Mouse (Mus musculus) lung, embryonic 14.5 days (tissue): ENCODE results near the gene Rab31. TPM values are rescaled to one million over a fixed set of nuclear protein-coding genes. Genes with fewer than 3 reads are reported as not detected.

Experiments used
- ATAC-seq: fragments of 200-750 bp; cut with Nextera tagmentation; 2 replicates; pipeline ENCODE4 v1.8.0; 2017; ENCODE audit warnings: mild to moderate bottlenecking, moderate TSS enrichment, moderate library complexity; ENCODE audit not compliant: insufficient read depth
- DNase-seq: peaks from one replicate; pipeline ENCODE4 v3.0.0-alpha.2; 2015
- H3K27ac ChIP-seq: fragments of 300-500 bp; sonication (generic); 2 replicates; pipeline ENCODE4 v1.5.1; 2014; ENCODE audit warnings: low read depth, mild to moderate bottlenecking, moderate library complexity
- H3K27me3 ChIP-seq: fragments of 300-500 bp; sonication (generic); 2 replicates; pipeline ENCODE4 v1.6.1; 2014; ENCODE audit warnings: low read length, control low read depth; ENCODE audit not compliant: insufficient read depth
- H3K36me3 ChIP-seq: fragments of 300-500 bp; sonication (generic); 2 replicates; pipeline ENCODE4 v1.6.1; 2014; ENCODE audit warnings: control low read depth; ENCODE audit not compliant: insufficient read depth
- H3K4me1 ChIP-seq: fragments of 300-500 bp; sonication (generic); 2 replicates; pipeline ENCODE4 v1.6.1; 2014; ENCODE audit warnings: antibody characterized with exemption, control low read depth; ENCODE audit not compliant: insufficient read depth
- H3K4me2 ChIP-seq: fragments of 300-500 bp; sonication (generic); 2 replicates; pipeline ENCODE4 v1.6.1; 2014; ENCODE audit warnings: mild to moderate bottlenecking
- H3K4me3 ChIP-seq: fragments of 300-500 bp; sonication (generic); 2 replicates; pipeline ENCODE4 v1.5.1; 2014; ENCODE audit warnings: low read depth, low read length
- H3K9ac ChIP-seq: fragments of 300-500 bp; sonication (generic); 2 replicates; pipeline ENCODE4 v1.6.1; 2014
- H3K9me3 ChIP-seq: fragments of 300-500 bp; sonication (generic); 2 replicates; pipeline ENCODE4 v1.6.1; 2016; ENCODE audit warnings: low read depth, low read length, control low read depth
- CTCF ChIP-seq: IDR thresholded peaks from 2 replicates; pipeline ENCODE4 v1.5.1; 2016; ENCODE audit warnings: antibody characterized with exemption, low read depth
- WGBS: fragments of 180-500 bp; shearing (Covaris S2); extraction: QIAGEN DNeasy Blood & Tissue Kit; methylation state at CpG from one replicate; pipeline ENCODE4 v1.1.7; 2014; 5-methylcytosine and 5-hydroxymethylcytosine counted together
- polyA plus RNA-seq: library from polyadenylated mRNA; unstranded; fragments of >200 nt; fragmentation: Nextera tagmentation; extraction: Ambion mirVana; gene quantifications from 2 replicates; pipeline ENCODE4 v1.2.1, GENCODE M21; 2014

Rab31 gene
- polyA plus RNA-seq, 1 experiment from 2014 or later: 49.4 TPM

- Histone ChIP-seq H3K27ac (no peak overlapping the region), H3K4me2 (no peak overlapping the region), H3K9me3 (no peaks in the 10 kb centered on the region), H3K4me1 (peaks cover 6% of the 10 kb centered on the region; the same call in 1 of the 2 replicates), H3K9ac (no peak overlapping the region), H3K36me3 (no peaks in the 10 kb centered on the region), H3K27me3 (no peaks in the 10 kb centered on the region), H3K4me3 (no peak overlapping the region)
- 46% methylated on average over 13 of the region's 13 CpGs for WGBS
- ATAC-seq: peak; percentile 35; the same call in 1 of the 2 replicates
- TF ChIP-seq CTCF: no peak
- DNase-seq: peak; percentile 51
Measured at GRCm38 (mm10) chr17:65703527-65704391, 68.8 kb downstream of the Rab31 start.

GRCm38 (mm10) chr17:65701797-65702566, 70.6 kb downstream of the Rab31 start:
- Histone ChIP-seq H3K4me2 (no peak overlapping the region), H3K9ac (no peak overlapping the region), H3K27ac (peak overlapping the region; percentile 63), H3K27me3 (no peaks in the 10 kb centered on the region), H3K4me1 (peaks cover 6% of the 10 kb centered on the region; the same call in 1 of the 2 replicates), H3K9me3 (no peaks in the 10 kb centered on the region), H3K4me3 (no peak overlapping the region), H3K36me3 (peaks cover 2% of the 10 kb centered on the region; the same call in 1 of the 2 replicates)
- peak; percentile 60; the same call in 1 of the 2 replicates for ATAC-seq
- no peak for TF ChIP-seq CTCF
- WGBS: 46% methylated on average over 13 of the region's 13 CpGs
- peak; percentile 69 for DNase-seq

- Histone ChIP-seq H3K9me3 (no peaks in the 10 kb centered on the region), H3K4me2 (no peak overlapping the region), H3K36me3 (peaks cover 2% of the 10 kb centered on the region; the same call in 1 of the 2 replicates), H3K4me3 (no peak overlapping the region), H3K27me3 (no peaks in the 10 kb centered on the region), H3K9ac (no peak overlapping the region), H3K27ac (peak overlapping the region; percentile 63; the same call in 1 of the 2 replicates), H3K4me1 (peaks cover 6% of the 10 kb centered on the region; the same call in 1 of the 2 replicates)
- WGBS: 74% methylated on average over 8 of the region's 8 CpGs
- ATAC-seq: 0 out of 2 replicates have a peak, but pooled peaks have one; percentile 35
- peak; percentile 33 for DNase-seq
- TF ChIP-seq CTCF: no peak
Measured at GRCm38 (mm10) chr17:65701356-65701755, 71.2 kb downstream of the Rab31 start.

GRCm38 (mm10) chr17:65700060-65700459, 72.5 kb downstream of the Rab31 start:
- no peak overlapping the region for H3K4me2 ChIP-seq
- H3K9me3 ChIP-seq: no peaks in the 10 kb centered on the region
- ATAC-seq (no peak), DNase-seq (no peak)
- H3K27ac ChIP-seq: no peak overlapping the region
- 84% methylated on average over 4 of the region's 4 CpGs for WGBS
- H3K27me3 ChIP-seq: no peaks in the 10 kb centered on the region
- peaks cover 6% of the 10 kb centered on the region; the same call in 1 of the 2 replicates for H3K4me1 ChIP-seq
- no peak for TF ChIP-seq CTCF
- no peak overlapping the region for H3K9ac ChIP-seq
- no peak overlapping the region for H3K4me3 ChIP-seq
- peaks cover 2% of the 10 kb centered on the region; the same call in 1 of the 2 replicates for H3K36me3 ChIP-seq

- ATAC-seq: no peak
Measured at GRCm38 (mm10) chr17:65697791-65698463, 74.6 kb downstream of the Rab31 start.

GRCm38 (mm10) chr17:65696939-65697338, 75.6 kb downstream of the Rab31 start:
- H3K9ac ChIP-seq: no peak overlapping the region
- H3K27ac ChIP-seq: no peak overlapping the region
- H3K9me3 ChIP-seq: no peaks in the 10 kb centered on the region
- TF ChIP-seq CTCF: no peak
- WGBS: 93% methylated on average over 13 of the region's 13 CpGs
- peaks cover 2% of the 10 kb centered on the region; the same call in 1 of the 2 replicates for H3K4me1 ChIP-seq
- no peak for ATAC-seq
- no peaks in the 10 kb centered on the region for H3K27me3 ChIP-seq
- H3K4me3 ChIP-seq: no peak overlapping the region
- no peak overlapping the region for H3K4me2 ChIP-seq
- H3K36me3 ChIP-seq: peaks cover 2% of the 10 kb centered on the region; the same call in 1 of the 2 replicates
- no peak for DNase-seq

More at GRCm38 (mm10) chr17:65697791-65698463, 74.6 kb downstream of the Rab31 start:
- TF ChIP-seq CTCF: no peak
- Histone ChIP-seq H3K27me3 (no peaks in the 10 kb centered on the region), H3K4me2 (no peak overlapping the region), H3K9ac (no peak overlapping the region), H3K4me3 (no peak overlapping the region), H3K4me1 (peaks cover 2% of the 10 kb centered on the region; the same call in 1 of the 2 replicates), H3K9me3 (no peaks in the 10 kb centered on the region), H3K36me3 (peaks cover 2% of the 10 kb centered on the region; the same call in 1 of the 2 replicates), H3K27ac (no peak overlapping the region)
- DNase-seq: no peak
- WGBS: 87% methylated on average over 12 of the region's 12 CpGs
